Comparison of ENCODE assay signal across 9 mouse cellular contexts in the genomic region with DNA sequence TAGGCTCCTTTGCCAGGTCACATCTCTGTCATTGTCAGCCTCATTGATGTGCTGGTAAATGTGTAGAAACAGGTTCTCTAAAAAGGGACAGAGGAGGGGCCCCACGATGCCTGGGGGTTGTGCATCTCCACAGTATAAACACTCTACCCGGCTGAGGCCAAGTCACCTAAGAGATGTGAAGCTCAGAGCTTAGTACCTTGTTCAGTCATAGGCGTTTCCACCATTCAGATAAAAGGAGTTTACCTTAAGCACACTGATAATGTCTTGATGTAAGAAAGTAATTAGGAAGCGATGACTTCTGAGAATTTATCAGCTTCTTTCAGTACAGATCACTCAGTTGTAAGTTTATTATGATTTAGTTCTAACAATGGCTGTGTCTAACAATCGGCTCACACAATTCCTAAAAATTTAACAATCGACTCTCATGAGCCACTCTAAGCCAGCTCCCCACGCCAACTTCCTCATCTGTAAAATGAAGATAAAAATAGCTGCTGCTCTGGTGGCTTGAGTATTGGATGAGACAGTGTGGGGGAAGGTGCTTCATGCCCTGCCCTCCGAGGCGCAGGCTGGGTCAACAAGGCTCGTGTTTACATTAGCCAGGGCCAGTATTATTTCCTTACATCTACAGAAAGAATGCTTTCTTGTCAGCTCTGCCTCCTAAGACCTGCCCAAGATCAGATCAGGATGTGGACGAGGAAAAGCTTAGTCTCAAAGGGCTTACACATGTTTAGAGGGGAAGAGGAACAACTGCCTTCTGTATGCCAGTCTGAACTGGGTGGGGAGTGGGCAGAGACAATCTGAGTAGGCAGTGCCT. TPM values are rescaled to one million over a fixed set of nuclear protein-coding genes. Genes with fewer than 3 reads are reported as not detected.
DNase-seq lines count a peak whose midpoint lies in the region; ATAC-seq lines count a peak whose summit lies in the region.
"Had no signal": no experiment of that assay in that cellular context is flagged by ENCODE, and none has a peak within 500 bp of the region (broad histone marks: within the 10 kb centered on the region; RNA-seq: fewer than 3 reads in every experiment).

No protein-coding gene starts in this region.

- H3K9ac ChIP-seq in kidney, embryonic 14.5 days (ENCODE audit: low read depth, low read length): no peak overlapping the region
- no peak overlapping the region for H3K9ac ChIP-seq in hindbrain, embryonic 13.5 days

- no peaks in the 10 kb centered on the region for H3K36me3 ChIP-seq in kidney, embryonic 14.5 days (ENCODE audit: control insufficient read depth, insufficient read depth, low read length)
- H3K36me3 ChIP-seq in hindbrain, embryonic 13.5 days: peaks cover 24% of the 10 kb centered on the region

- peak overlapping the region; percentile 70 for H3K27ac ChIP-seq in kidney, embryonic 14.5 days (ENCODE audit: low read depth, low read length)
- H3K27ac ChIP-seq in hindbrain, embryonic 13.5 days: 0 out of 2 replicates have a peak overlapping the region, but pooled peaks have one; percentile 30

- H3K9me3 ChIP-seq in kidney, embryonic 14.5 days (ENCODE audit: control insufficient read depth, low read length): no peaks in the 10 kb centered on the region
- no peaks in the 10 kb centered on the region for H3K9me3 ChIP-seq in hindbrain, embryonic 13.5 days

- DNase-seq in kidney, postnatal 25 days: no peak
- DNase-seq in adrenal gland, adult (ENCODE audit: inconsistent age in 2 of 2, low spot score in 1 of 2): no peak
- DNase-seq in adrenal gland, postnatal 10 days: no peak
- no peak for DNase-seq in testis, postnatal 10 days (ENCODE audit: low spot score)

- H3K4me1 ChIP-seq in kidney, embryonic 14.5 days (ENCODE audit: control insufficient read depth, insufficient read depth, low read length): peaks cover 24% of the 10 kb centered on the region
- peaks cover 60% of the 10 kb centered on the region for H3K4me1 ChIP-seq in hindbrain, embryonic 13.5 days (replicated peaks)

- H3K27me3 ChIP-seq in kidney, embryonic 14.5 days (ENCODE audit: control insufficient read depth, insufficient read depth, low read length): no peaks in the 10 kb centered on the region
- H3K27me3 ChIP-seq in hindbrain, embryonic 13.5 days: no peaks in the 10 kb centered on the region
- H3K27me3 ChIP-seq: Patski had no signal

- H3K4me3 ChIP-seq in kidney, embryonic 14.5 days (ENCODE audit: low read length): no peak overlapping the region
- H3K4me3 ChIP-seq in hindbrain, embryonic 13.5 days: no peak overlapping the region

- peak; percentile 40; the same call in 1 of the 2 replicates for ATAC-seq in kidney, embryonic 14.5 days (ENCODE audit: low FRiP score, low TSS enrichment)
- peak; percentile 65 for ATAC-seq in common myeloid progenitor, adult 5-6 weeks (replicated peaks; ENCODE audit: low read depth, poor library complexity, severe bottlenecking)
- ATAC-seq in hindbrain, embryonic 13.5 days (ENCODE audit: low FRiP score): no peak
- peak; percentile 76 for ATAC-seq in megakaryocyte, adult 5-6 weeks (ENCODE audit: poor library complexity, severe bottlenecking)
- ATAC-seq: Patski had no signal

- 34% methylated on average over 11 of the region's 11 CpGs for WGBS in kidney, embryonic 14.5 days
- 66% methylated on average over 11 of the region's 11 CpGs for WGBS in hindbrain, embryonic 13.5 days

- H3K4me2 ChIP-seq in kidney, embryonic 14.5 days (replicated peaks; ENCODE audit: low read depth, low read length): no peak overlapping the region; the same call in 1 of the 2 replicates
- no peak overlapping the region for H3K4me2 ChIP-seq in hindbrain, embryonic 13.5 days

RNA-seq across cellular contexts. Expression of gene Spns2, which starts 22.8 kb away (rescaled TPM):
- 2.0 and 2.4 TPM in 2 replicates for polyA plus RNA-seq in kidney, embryonic 14.5 days (2014; fragmentation: Nextera tagmentation; extraction: Ambion mirVana)
- 38.1 and 49.9 TPM in 2 replicates for total RNA-seq in common myeloid progenitor, adult 5-6 weeks (2017)
- 8.4 and 9.7 TPM in 2 replicates for polyA plus RNA-seq in hindbrain, embryonic 13.5 days (2015; fragmentation: Nextera tagmentation; extraction: Ambion mirVana)
- total RNA-seq in megakaryocyte, adult 5-6 weeks (2015): 2.8 and 2.9 TPM in 2 replicates
- total RNA-seq in megakaryocyte, adult 5-6 weeks (2017): 0.15 and 4.8 TPM in 2 replicates
- total RNA-seq in adrenal gland, postnatal 10 days (2021): 10 to 100 TPM; 11.6 to 11.7 TPM

RNA-seq across cellular contexts. Expression of gene Mybbp1a, which starts 25.7 kb away (rescaled TPM):
- polyA plus RNA-seq in kidney, embryonic 14.5 days (2014; fragmentation: Nextera tagmentation; extraction: Ambion mirVana): 129 and 173 TPM in 2 replicates
- 138 and 260 TPM in 2 replicates for total RNA-seq in common myeloid progenitor, adult 5-6 weeks (2017)
- 74.5 and 79.9 TPM in 2 replicates for polyA plus RNA-seq in hindbrain, embryonic 13.5 days (2015; fragmentation: Nextera tagmentation; extraction: Ambion mirVana)
- total RNA-seq in megakaryocyte, adult 5-6 weeks (2015): 62.4 and 71.7 TPM in 2 replicates
- total RNA-seq in megakaryocyte, adult 5-6 weeks (2017): 35.4 and 36.0 TPM in 2 replicates
- total RNA-seq in adrenal gland, postnatal 10 days (2021): 10 to 100 TPM; 77.5 to 84.6 TPM

RNA-seq across cellular contexts. Expression of gene Ggt6, which starts 31.6 kb away (rescaled TPM):
- 0.31 and 0.76 TPM in 2 replicates for polyA plus RNA-seq in kidney, embryonic 14.5 days (2014; fragmentation: Nextera tagmentation; extraction: Ambion mirVana)
- total RNA-seq in common myeloid progenitor, adult 5-6 weeks (2017): not detected in 2 replicates
- not detected in 2 replicates for polyA plus RNA-seq in hindbrain, embryonic 13.5 days (2015; fragmentation: Nextera tagmentation; extraction: Ambion mirVana)
- not detected in 2 replicates for total RNA-seq in megakaryocyte, adult 5-6 weeks (2015)
- total RNA-seq in megakaryocyte, adult 5-6 weeks (2017): not detected in 2 replicates
- total RNA-seq in adrenal gland, postnatal 10 days (2021): 1 to 10 TPM; 2.7 to 3.5 TPM

RNA-seq across cellular contexts. Expression of gene Smtnl2, which starts 55.4 kb away (rescaled TPM):
- polyA plus RNA-seq in kidney, embryonic 14.5 days (2014; fragmentation: Nextera tagmentation; extraction: Ambion mirVana): 30.0 and 56.1 TPM in 2 replicates
- 0.23 TPM in 1 of 2 replicates, not detected in the other for total RNA-seq in common myeloid progenitor, adult 5-6 weeks (2017)
- polyA plus RNA-seq in hindbrain, embryonic 13.5 days (2015; fragmentation: Nextera tagmentation; extraction: Ambion mirVana): 6.2 and 6.4 TPM in 2 replicates
- not detected in 2 replicates for total RNA-seq in megakaryocyte, adult 5-6 weeks (2015)
- not detected in 2 replicates for total RNA-seq in megakaryocyte, adult 5-6 weeks (2017)
- 10 to 100 TPM in 1 of 2 experiments, 1 to 10 TPM in 1; 6.6 to 14.7 TPM for total RNA-seq in adrenal gland, postnatal 10 days (2021)
